Mouse (Mus musculus) midbrain, embryonic 12.5 days (tissue): Measurements from ENCODE around the gene Kmt5a. TPM values are rescaled to one million over a fixed set of nuclear protein-coding genes. Genes with fewer than 3 reads are reported as not detected.

Source experiments
- ATAC-seq: fragments of 200-750 bp; cut with Nextera tagmentation; 2 replicates; pipeline ENCODE4 v1.8.0; 2017; ENCODE audit warnings: low read depth, moderate TSS enrichment, moderate library complexity; ENCODE audit not compliant: low FRiP score
- H3K27ac ChIP-seq: fragments of 300-500 bp; sonication (generic); replicated peaks from 2 replicates; pipeline ENCODE4 v1.5.1; 2016; ENCODE audit warnings: mild to moderate bottlenecking
- H3K27me3 ChIP-seq: fragments of 300-500 bp; sonication (generic); 2 replicates; pipeline ENCODE4 v1.6.1; 2016; ENCODE audit warnings: mild to moderate bottlenecking
- H3K36me3 ChIP-seq: fragments of 300-500 bp; sonication (generic); 2 replicates; pipeline ENCODE4 v1.6.1; 2016
- H3K4me1 ChIP-seq: fragments of 300-500 bp; sonication (generic); 2 replicates; pipeline ENCODE4 v1.6.1; 2016
- H3K4me2 ChIP-seq: fragments of 300-500 bp; sonication (generic); replicated peaks from 2 replicates; pipeline ENCODE4 v1.6.1; 2016; ENCODE audit warnings: mild to moderate bottlenecking, moderate library complexity
- H3K4me3 ChIP-seq: fragments of 300-500 bp; sonication (generic); 2 replicates; pipeline ENCODE4 v1.5.1; 2016; ENCODE audit warnings: mild to moderate bottlenecking
- H3K9ac ChIP-seq: fragments of 300-500 bp; sonication (generic); replicated peaks from 2 replicates; pipeline ENCODE4 v1.6.1; 2016; ENCODE audit warnings: mild to moderate bottlenecking, moderate library complexity
- H3K9me3 ChIP-seq: fragments of 300-500 bp; sonication (generic); 2 replicates; pipeline ENCODE4 v1.6.1; 2016; ENCODE audit warnings: mild to moderate bottlenecking
- WGBS: fragments of 180-500 bp; shearing (Covaris S2); methylation state at CpG from one replicate; pipeline ENCODE4 v1.1.7; 2016; 5-methylcytosine and 5-hydroxymethylcytosine counted together
- polyA plus RNA-seq: library from polyadenylated mRNA; unstranded; fragments of >200 nt; fragmentation: Nextera tagmentation; extraction: Ambion mirVana; gene quantifications from 2 replicates; pipeline ENCODE4 v1.2.1, GENCODE M21; 2016

The Kmt5a gene
- polyA plus RNA-seq, 1 experiment from 2014 or later: 48.5 TPM

- H3K9me3 ChIP-seq: no peaks in the 10 kb centered on the region
- H3K9ac ChIP-seq: no peak overlapping the region
- H3K4me3 ChIP-seq: no peak overlapping the region
- peaks cover 15% of the 10 kb centered on the region for H3K36me3 ChIP-seq
- no peaks in the 10 kb centered on the region for H3K4me1 ChIP-seq
- WGBS: 95% methylated on average over 7 of the region's 7 CpGs
- no peak overlapping the region for H3K4me2 ChIP-seq
- H3K27ac ChIP-seq: no peak overlapping the region
- no peak for ATAC-seq
- no peaks in the 10 kb centered on the region for H3K27me3 ChIP-seq
Observed at GRCm38 (mm10) chr5:124468365-124468764, 28.6 kb downstream of the Kmt5a start.

GRCm38 (mm10) chr5:124469486-124469885 lies 29.8 kb downstream of the Kmt5a start:
- Histone ChIP-seq H3K9ac (no peak overlapping the region), H3K4me3 (no peak overlapping the region), H3K36me3 (peaks cover 10% of the 10 kb centered on the region), H3K4me2 (no peak overlapping the region), H3K9me3 (no peaks in the 10 kb centered on the region), H3K27me3 (no peaks in the 10 kb centered on the region), H3K27ac (no peak overlapping the region), H3K4me1 (no peaks in the 10 kb centered on the region)
- ATAC-seq: no peak
- 90% methylated on average over 6 of the region's 6 CpGs for WGBS

GRCm38 (mm10) chr5:124470591-124471171 lies 31.0 kb downstream of the Kmt5a start:
- WGBS: 90% methylated on average over 6 of the region's 6 CpGs
- peaks cover 5% of the 10 kb centered on the region; the same call in 1 of the 2 replicates for H3K4me1 ChIP-seq
- no peak overlapping the region for H3K9ac ChIP-seq
- H3K4me3 ChIP-seq: no peak overlapping the region
- H3K36me3 ChIP-seq: peaks cover 10% of the 10 kb centered on the region
- no peak overlapping the region for H3K4me2 ChIP-seq
- no peaks in the 10 kb centered on the region for H3K9me3 ChIP-seq
- ATAC-seq: no peak
- no peak overlapping the region for H3K27ac ChIP-seq
- H3K27me3 ChIP-seq: no peaks in the 10 kb centered on the region

GRCm38 (mm10) chr5:124478873-124479204 lies 39.1 kb downstream of the Kmt5a start:
- Histone ChIP-seq H3K4me3 (no peak overlapping the region), H3K4me2 (0 out of 2 replicates have a peak overlapping the region, but pooled peaks have one; percentile 21), H3K27me3 (no peaks in the 10 kb centered on the region), H3K36me3 (no peaks in the 10 kb centered on the region), H3K27ac (0 out of 2 replicates have a peak overlapping the region, but pooled peaks have one; percentile 67), H3K9ac (no peak overlapping the region), H3K4me1 (peaks cover 25% of the 10 kb centered on the region), H3K9me3 (no peaks in the 10 kb centered on the region)
- 86% methylated on average over 1 of the region's 1 CpGs for WGBS
- no peak for ATAC-seq

- 74% methylated on average over 4 of the region's 4 CpGs for WGBS
- no peak overlapping the region for H3K4me3 ChIP-seq
- no peak overlapping the region for H3K9ac ChIP-seq
- H3K9me3 ChIP-seq: no peaks in the 10 kb centered on the region
- peaks cover 37% of the 10 kb centered on the region for H3K4me1 ChIP-seq
- no peak for ATAC-seq
- no peak overlapping the region for H3K4me2 ChIP-seq
- H3K36me3 ChIP-seq: no peaks in the 10 kb centered on the region
- no peaks in the 10 kb centered on the region for H3K27me3 ChIP-seq
- no peak overlapping the region for H3K27ac ChIP-seq
Observed at GRCm38 (mm10) chr5:124480119-124480518, 40.4 kb downstream of the Kmt5a start.

GRCm38 (mm10) chr5:124481714-124482113 lies 42.0 kb downstream of the Kmt5a start:
- no peak for ATAC-seq
- H3K27ac ChIP-seq: no peak overlapping the region
- H3K9ac ChIP-seq: no peak overlapping the region
- H3K9me3 ChIP-seq: no peaks in the 10 kb centered on the region
- H3K4me1 ChIP-seq: peaks cover 25% of the 10 kb centered on the region
- H3K27me3 ChIP-seq: no peaks in the 10 kb centered on the region
- H3K36me3 ChIP-seq: no peaks in the 10 kb centered on the region
- no peak overlapping the region for H3K4me2 ChIP-seq
- 90% methylated on average over 4 of the region's 4 CpGs for WGBS
- no peak overlapping the region for H3K4me3 ChIP-seq

- no peaks in the 10 kb centered on the region for H3K36me3 ChIP-seq
- ATAC-seq: no peak
- H3K27ac ChIP-seq: peak overlapping the region; percentile 95
- H3K4me2 ChIP-seq: peak overlapping the region; percentile 72
- peaks cover 20% of the 10 kb centered on the region for H3K4me1 ChIP-seq
- H3K27me3 ChIP-seq: no peaks in the 10 kb centered on the region
- H3K9ac ChIP-seq: peak overlapping the region; percentile 92
- peak overlapping the region; percentile 70 for H3K4me3 ChIP-seq
- WGBS: 6% methylated on average over 13 of the region's 13 CpGs
- no peaks in the 10 kb centered on the region for H3K9me3 ChIP-seq
Observed at GRCm38 (mm10) chr5:124482436-124482965, 42.8 kb downstream of the Kmt5a start.

- H3K4me2 ChIP-seq: peak within 1 kb of the TSS; percentile 72
- under 1% methylated on average over 48 of the region's 48 CpGs for WGBS
- H3K4me3 ChIP-seq: peak within 1 kb of the TSS; percentile 70
- H3K27ac ChIP-seq: peak within 1 kb of the TSS; percentile 95
- H3K9me3 ChIP-seq: no peaks in the 10 kb centered on the region
- ATAC-seq: peak; percentile 95
- H3K4me1 ChIP-seq: peaks cover 17% of the 10 kb centered on the region
- no peaks in the 10 kb centered on the region for H3K36me3 ChIP-seq
- H3K9ac ChIP-seq: peak within 1 kb of the TSS; percentile 92
- H3K27me3 ChIP-seq: no peaks in the 10 kb centered on the region
Observed at GRCm38 (mm10) chr5:124482966-124483654, 43.4 kb downstream of the Kmt5a start, which contains the start of gene Snrnp35. TSS of gene Snrnp35 (plus strand) at chr5:124483134.

GRCm38 (mm10) chr5:124483655-124484396 lies 44.1 kb downstream of the Kmt5a start:
- 7% methylated on average over 15 of the region's 15 CpGs for WGBS
- ATAC-seq: peak; percentile 55
- no peaks in the 10 kb centered on the region for H3K9me3 ChIP-seq

GRCm38 (mm10) chr5:124485654-124486053 lies 45.9 kb downstream of the Kmt5a start:
- Histone ChIP-seq H3K4me3 (no peak overlapping the region), H3K4me2 (no peak overlapping the region), H3K9ac (no peak overlapping the region), H3K27ac (no peak overlapping the region), H3K27me3 (no peaks in the 10 kb centered on the region), H3K4me1 (peaks cover 13% of the 10 kb centered on the region), H3K36me3 (peaks cover 18% of the 10 kb centered on the region), H3K9me3 (no peaks in the 10 kb centered on the region)
- 92% methylated on average over 5 of the region's 5 CpGs for WGBS
- ATAC-seq: no peak

More at GRCm38 (mm10) chr5:124483655-124484396, 44.1 kb downstream of the Kmt5a start:
- Histone ChIP-seq H3K27ac (peak overlapping the region; percentile 95), H3K27me3 (no peaks in the 10 kb centered on the region), H3K4me1 (peaks cover 13% of the 10 kb centered on the region), H3K4me2 (peak overlapping the region; percentile 72), H3K9ac (peak overlapping the region; percentile 92), H3K4me3 (peak overlapping the region; percentile 70), H3K36me3 (no peaks in the 10 kb centered on the region)

- no peak overlapping the region for H3K27ac ChIP-seq
- no peak overlapping the region for H3K4me3 ChIP-seq
- H3K4me1 ChIP-seq: peaks cover 11% of the 10 kb centered on the region
- no peak overlapping the region for H3K9ac ChIP-seq
- H3K9me3 ChIP-seq: no peaks in the 10 kb centered on the region
- 96% methylated on average over 3 of the region's 3 CpGs for WGBS
- no peak for ATAC-seq
- H3K27me3 ChIP-seq: no peaks in the 10 kb centered on the region
- H3K4me2 ChIP-seq: no peak overlapping the region
- H3K36me3 ChIP-seq: peaks cover 50% of the 10 kb centered on the region
Observed at GRCm38 (mm10) chr5:124488885-124489284, 49.2 kb downstream of the Kmt5a start.

- no peak for ATAC-seq
- no peaks in the 10 kb centered on the region for H3K9me3 ChIP-seq
- no peak overlapping the region for H3K27ac ChIP-seq
- no peak overlapping the region for H3K9ac ChIP-seq
- no peaks in the 10 kb centered on the region for H3K27me3 ChIP-seq
- 85% methylated on average over 4 of the region's 4 CpGs for WGBS
- no peak overlapping the region for H3K4me2 ChIP-seq
- no peaks in the 10 kb centered on the region for H3K4me1 ChIP-seq
- peaks cover 58% of the 10 kb centered on the region for H3K36me3 ChIP-seq
- no peak overlapping the region for H3K4me3 ChIP-seq
Observed at GRCm38 (mm10) chr5:124491732-124492131, 52.0 kb downstream of the Kmt5a start.
